Mouse (Mus musculus) stomach, postnatal 0 days (tissue): ENCODE measurements around the gene Nr5a2. TPM values are rescaled to one million over a fixed set of nuclear protein-coding genes. Genes with fewer than 3 reads are reported as not detected.
A peak's percentile ranks its signal among the peaks of the same experiment; 100 is the strongest.

Experiments
- ATAC-seq: fragments of 200-750 bp; cut with Nextera tagmentation; 2 replicates; pipeline ENCODE4 v1.8.0; 2017; ENCODE audit not compliant: low FRiP score, low TSS enrichment
- DNase-seq: peaks from one replicate; pipeline ENCODE4 v3.0.0-alpha.2; 2016; ENCODE audit warnings: low spot score
- H3K27ac ChIP-seq: fragments of 300-500 bp; sonication (generic); replicated peaks from 2 replicates; pipeline ENCODE4 v1.5.1; 2014; ENCODE audit warnings: mild to moderate bottlenecking, control low read depth
- H3K27me3 ChIP-seq: fragments of 300-500 bp; sonication (generic); 2 replicates; pipeline ENCODE4 v1.6.1; 2014; ENCODE audit warnings: low read length; ENCODE audit not compliant: control insufficient read depth, insufficient read depth
- H3K36me3 ChIP-seq: fragments of 300-500 bp; sonication (generic); 2 replicates; pipeline ENCODE4 v1.6.1; 2014; ENCODE audit warnings: low read length, mixed read lengths; ENCODE audit not compliant: control insufficient read depth, insufficient read depth
- H3K4me1 ChIP-seq: fragments of 300-500 bp; sonication (generic); replicated peaks from 2 replicates; pipeline ENCODE4 v1.6.1; 2014; ENCODE audit warnings: antibody characterized with exemption; ENCODE audit not compliant: control insufficient read depth, insufficient read depth
- H3K4me2 ChIP-seq: fragments of 300-500 bp; sonication (generic); replicated peaks from 2 replicates; pipeline ENCODE4 v1.6.1; 2014; ENCODE audit warnings: low read depth, mild to moderate bottlenecking, control low read depth, moderate library complexity
- H3K4me3 ChIP-seq: fragments of 300-500 bp; sonication (generic); 2 replicates; pipeline ENCODE4 v1.5.1; 2014; ENCODE audit warnings: low read depth, low read length, control low read depth
- H3K9ac ChIP-seq: fragments of 300-500 bp; sonication (generic); 2 replicates; pipeline ENCODE4 v1.6.1; 2014; ENCODE audit warnings: mild to moderate bottlenecking, low read length, control low read depth, mixed read lengths
- H3K9me3 ChIP-seq: fragments of 300-500 bp; sonication (generic); 2 replicates; pipeline ENCODE4 v1.6.1; 2016; ENCODE audit warnings: low read length; ENCODE audit not compliant: control insufficient read depth
- CTCF ChIP-seq: IDR thresholded peaks from 2 replicates; pipeline ENCODE4 v1.5.1; 2016; ENCODE audit warnings: antibody characterized with exemption, low read depth, mild to moderate bottlenecking, moderate library complexity
- EP300 ChIP-seq: optimal IDR thresholded peaks from 2 replicates; pipeline ENCODE3; 2016; ENCODE audit warnings: antibody characterized with exemption
- WGBS: fragments of 180-500 bp; shearing (Covaris S2); extraction: QIAGEN DNeasy Blood & Tissue Kit; methylation state at CpG from one replicate; pipeline ENCODE4 v1.1.7; 2014; 5-methylcytosine and 5-hydroxymethylcytosine counted together
- polyA plus RNA-seq: library from polyadenylated mRNA; unstranded; fragments of >200 nt; fragmentation: Nextera tagmentation; extraction: Ambion mirVana; gene quantifications from 2 replicates; pipeline ENCODE4 v1.2.1, GENCODE M21; 2015

Nr5a2 gene
- polyA plus RNA-seq, 1 experiment from 2014 or later = 0.51 TPM

- Histone ChIP-seq H3K9me3 (no peaks in the 10 kb centered on the region), H3K27me3 (no peaks in the 10 kb centered on the region), H3K9ac (no peak overlapping the region), H3K27ac (no peak overlapping the region), H3K4me1 (no peaks in the 10 kb centered on the region), H3K36me3 (no peaks in the 10 kb centered on the region), H3K4me3 (no peak overlapping the region), H3K4me2 (no peak overlapping the region)
- TF ChIP-seq CTCF (no peak), EP300 (no peak)
- ATAC-seq (no peak), DNase-seq (peak; percentile 50)
- 36% methylated on average over 6 of the region's 6 CpGs for WGBS
Measured at GRCm38 (mm10) chr1:136886678-136887077, 73.6 kb downstream of the Nr5a2 start.

- Histone ChIP-seq H3K27me3 (no peaks in the 10 kb centered on the region), H3K9ac (no peak overlapping the region), H3K9me3 (no peaks in the 10 kb centered on the region), H3K36me3 (no peaks in the 10 kb centered on the region), H3K4me3 (no peak overlapping the region), H3K4me1 (no peaks in the 10 kb centered on the region), H3K4me2 (no peak overlapping the region), H3K27ac (no peak overlapping the region)
- ATAC-seq (no peak), DNase-seq (no peak)
- 91% methylated on average over 13 of the region's 13 CpGs for whole genome bisulfite sequencing
- TF ChIP-seq EP300 = no peak
- TF ChIP-seq CTCF = no peak
Measured at GRCm38 (mm10) chr1:136883458-136884174, 76.6 kb downstream of the Nr5a2 start.

- no peaks in the 10 kb centered on the region for H3K9me3 ChIP-seq
- H3K4me1 ChIP-seq = no peaks in the 10 kb centered on the region
- ATAC-seq (no peak), DNase-seq (no peak)
- no peak overlapping the region for H3K27ac ChIP-seq
- H3K4me2 ChIP-seq = no peak overlapping the region
- WGBS = 88% methylated on average over 8 of the region's 8 CpGs
- no peak overlapping the region for H3K4me3 ChIP-seq
- TF ChIP-seq EP300 (no peak), CTCF (no peak)
- H3K36me3 ChIP-seq = no peaks in the 10 kb centered on the region
- no peaks in the 10 kb centered on the region for H3K27me3 ChIP-seq
- no peak overlapping the region for H3K9ac ChIP-seq
Measured at GRCm38 (mm10) chr1:136880260-136880659, 80.0 kb downstream of the Nr5a2 start.

GRCm38 (mm10) chr1:136875006-136875405, 85.2 kb downstream of the Nr5a2 start:
- WGBS = 77% methylated on average over 3 of the region's 3 CpGs
- DNase-seq (no peak), ATAC-seq (no peak)
- no peaks in the 10 kb centered on the region for H3K36me3 ChIP-seq
- no peak overlapping the region for H3K4me2 ChIP-seq
- H3K27me3 ChIP-seq = no peaks in the 10 kb centered on the region
- TF ChIP-seq CTCF (no peak), EP300 (no peak)
- no peak overlapping the region for H3K9ac ChIP-seq
- H3K4me3 ChIP-seq = no peak overlapping the region
- H3K27ac ChIP-seq = no peak overlapping the region
- H3K4me1 ChIP-seq = 0 out of 2 replicates have a peak, but pooled peaks cover 2% of the 10 kb centered on the region
- no peaks in the 10 kb centered on the region for H3K9me3 ChIP-seq

- Histone ChIP-seq H3K4me2 (no peak overlapping the region), H3K27ac (no peak overlapping the region), H3K27me3 (no peaks in the 10 kb centered on the region), H3K4me3 (no peak overlapping the region), H3K9ac (no peak overlapping the region), H3K36me3 (no peaks in the 10 kb centered on the region), H3K4me1 (0 out of 2 replicates have a peak, but pooled peaks cover 2% of the 10 kb centered on the region), H3K9me3 (no peaks in the 10 kb centered on the region)
- 56% methylated on average over 6 of the region's 6 CpGs for WGBS
- DNase-seq (no peak), ATAC-seq (no peak)
- no peak for TF ChIP-seq CTCF
Measured at GRCm38 (mm10) chr1:136868955-136869354, 91.3 kb downstream of the Nr5a2 start.

- H3K27me3 ChIP-seq = no peaks in the 10 kb centered on the region
- H3K9ac ChIP-seq = no peak overlapping the region
- H3K27ac ChIP-seq = no peak overlapping the region
- ATAC-seq (no peak), DNase-seq (no peak)
- H3K36me3 ChIP-seq = no peaks in the 10 kb centered on the region
- TF ChIP-seq CTCF (no peak), EP300 (no peak)
- no peak overlapping the region for H3K4me3 ChIP-seq
- H3K9me3 ChIP-seq = no peaks in the 10 kb centered on the region
- H3K4me2 ChIP-seq = no peak overlapping the region
- H3K4me1 ChIP-seq = 0 out of 2 replicates have a peak, but pooled peaks cover 2% of the 10 kb centered on the region
- 82% methylated on average over 5 of the region's 5 CpGs for WGBS
Measured at GRCm38 (mm10) chr1:136868285-136868684, 92.0 kb downstream of the Nr5a2 start.
